Mouse (Mus musculus) thymus, adult 18-20 months (tissue): ENCODE data around the gene Calm4.

ENCODE experiments used
- DNase-seq, 2 experiments: peaks; one replicate each; pipeline ENCODE4 v3.0.0; 2022; ENCODE audit warnings: mixed read lengths in 2 of 2

The Calm4 gene

DNA sequence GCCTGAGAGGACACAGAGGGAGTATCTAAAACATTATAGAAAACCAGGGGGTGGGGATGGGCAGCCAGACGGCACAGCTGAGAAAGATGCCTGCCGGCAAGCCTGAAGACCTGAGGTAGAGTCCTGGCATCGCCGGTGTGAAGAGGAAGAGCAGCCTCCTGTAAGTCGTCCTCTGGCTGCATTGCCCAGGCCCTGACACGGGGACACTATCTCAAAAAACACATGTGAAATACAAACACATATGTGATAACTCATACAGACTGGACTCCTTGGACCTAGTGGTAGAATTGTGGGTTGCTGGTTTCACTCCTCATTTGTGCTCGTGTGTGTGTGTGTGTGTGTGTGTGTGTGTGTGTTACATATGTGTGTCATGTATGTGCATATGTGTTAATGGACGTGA is 23.7 kb downstream of the Calm4 start:
- DNase-seq = no peak

DNA sequence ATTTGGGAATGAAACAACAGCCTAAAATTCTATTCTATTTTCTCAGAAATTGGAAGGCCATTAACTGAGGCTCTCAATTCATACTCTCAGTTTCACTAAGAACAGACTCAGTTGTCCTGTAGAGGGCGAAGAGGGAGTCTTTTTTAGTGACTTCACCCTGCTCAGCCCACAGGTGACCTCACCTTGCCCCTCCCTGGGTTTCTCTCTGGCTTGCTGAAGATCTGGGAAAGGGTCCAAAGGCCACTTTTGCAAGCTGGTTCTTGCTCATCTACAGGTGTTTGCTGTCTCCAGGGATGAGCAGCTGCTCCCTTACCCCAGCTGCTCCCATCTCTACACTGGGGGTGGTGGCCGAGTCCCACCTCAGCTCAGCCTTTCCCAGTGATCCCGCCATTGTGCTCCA is 24.8 kb downstream of the Calm4 start:
- no peak for DNase-seq

DNA sequence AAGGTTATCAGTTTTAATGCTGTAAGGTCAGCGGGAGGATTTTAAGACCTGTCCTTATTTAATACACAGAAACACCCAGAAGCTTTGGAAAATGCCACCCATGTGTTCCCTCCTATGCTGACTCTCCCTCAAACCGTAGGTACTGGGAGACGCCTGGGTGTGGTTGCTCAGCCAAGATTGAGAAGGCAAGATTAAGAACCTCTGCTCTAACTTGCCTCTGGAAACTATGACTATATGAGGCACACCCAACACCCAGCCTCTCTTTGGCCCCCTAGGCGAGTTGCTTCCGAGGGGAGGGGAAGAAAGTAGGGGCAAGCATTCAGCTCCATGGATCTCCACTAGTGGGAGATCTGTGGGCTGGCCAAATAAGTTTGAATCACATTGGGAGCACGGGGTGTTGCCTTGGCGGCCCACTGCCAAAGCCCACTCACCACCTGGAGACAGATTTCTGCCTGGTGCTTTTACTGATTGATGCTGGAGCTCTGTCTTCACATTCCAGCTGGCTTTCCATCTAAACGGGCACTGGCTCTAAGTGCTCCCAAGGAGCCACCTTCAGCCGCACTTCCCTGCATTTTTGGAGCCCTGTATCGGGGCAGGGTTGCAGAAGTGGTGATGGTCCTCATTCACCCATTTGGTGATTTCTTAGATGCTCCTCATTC is 25.5 kb downstream of the Calm4 start:
- no peak for DNase-seq

DNA sequence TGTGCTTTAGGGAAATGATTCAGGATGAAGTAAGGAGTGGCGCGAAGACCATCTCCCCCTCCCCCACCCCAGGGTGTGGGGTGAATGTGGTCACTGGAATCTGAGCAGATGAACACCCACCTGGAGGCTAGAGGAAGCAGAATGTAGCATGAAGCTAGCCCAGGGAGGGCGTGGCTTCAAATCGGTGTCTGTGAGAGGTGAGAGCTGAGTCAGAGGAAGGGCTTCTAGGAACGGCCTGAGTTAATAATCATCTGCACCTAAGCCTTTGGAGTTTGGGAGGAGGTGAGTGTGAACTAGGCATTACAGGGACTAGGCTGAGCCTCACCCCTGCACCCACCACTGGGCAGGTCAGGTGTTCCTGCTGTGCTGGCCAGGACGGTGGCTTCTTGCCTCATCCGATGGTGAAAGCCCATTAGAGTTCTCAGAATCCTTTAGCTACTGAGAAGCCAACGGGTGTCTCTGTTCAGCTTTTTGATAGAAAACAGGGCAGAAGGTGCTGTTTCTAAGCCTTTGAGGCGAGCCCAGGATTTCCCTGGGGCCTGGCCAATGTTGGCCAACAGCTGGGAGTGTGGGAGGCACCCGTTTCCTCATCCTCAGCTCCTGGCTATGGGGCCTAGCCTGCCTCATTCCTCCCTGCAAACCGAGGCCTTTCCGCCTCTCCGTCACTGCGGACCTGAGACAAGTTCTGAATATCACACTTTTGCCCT is 28.2 kb downstream of the Calm4 start:
- DNase-seq = no peak

DNA sequence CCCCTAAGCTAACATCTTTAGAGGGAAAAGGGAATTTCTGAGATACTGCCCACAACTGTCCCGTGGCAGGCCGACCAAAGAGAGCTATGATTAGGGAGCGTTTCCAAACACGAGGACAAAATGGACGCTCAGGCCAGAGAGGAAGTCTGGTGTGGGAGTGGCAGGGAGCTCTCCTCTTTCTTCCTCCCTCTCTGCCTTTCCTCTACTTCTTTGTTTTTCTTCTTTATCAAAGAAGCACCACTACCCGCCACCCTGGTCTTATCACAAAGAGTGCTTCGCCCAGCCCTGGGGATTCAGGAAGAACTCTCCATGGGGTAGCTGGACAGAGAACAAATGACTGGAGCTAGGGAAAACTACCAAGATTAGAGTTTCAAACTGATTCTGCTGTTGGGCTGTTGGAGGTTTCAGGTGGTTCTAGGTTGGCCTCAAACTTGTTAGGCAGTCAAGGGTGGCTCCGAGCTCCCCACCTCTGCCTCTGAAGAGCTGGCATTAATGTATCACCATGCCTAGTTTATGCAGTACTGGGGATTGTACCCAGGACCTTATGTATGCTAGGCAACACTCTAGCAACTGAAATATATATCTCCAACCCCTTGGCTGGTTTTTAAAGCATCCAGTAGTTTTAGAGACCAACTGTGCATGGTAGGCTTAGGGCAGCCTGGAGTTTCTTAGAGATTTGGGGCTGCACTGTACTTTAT is 28.9 kb downstream of the Calm4 start:
- DNase-seq = no peak

DNA sequence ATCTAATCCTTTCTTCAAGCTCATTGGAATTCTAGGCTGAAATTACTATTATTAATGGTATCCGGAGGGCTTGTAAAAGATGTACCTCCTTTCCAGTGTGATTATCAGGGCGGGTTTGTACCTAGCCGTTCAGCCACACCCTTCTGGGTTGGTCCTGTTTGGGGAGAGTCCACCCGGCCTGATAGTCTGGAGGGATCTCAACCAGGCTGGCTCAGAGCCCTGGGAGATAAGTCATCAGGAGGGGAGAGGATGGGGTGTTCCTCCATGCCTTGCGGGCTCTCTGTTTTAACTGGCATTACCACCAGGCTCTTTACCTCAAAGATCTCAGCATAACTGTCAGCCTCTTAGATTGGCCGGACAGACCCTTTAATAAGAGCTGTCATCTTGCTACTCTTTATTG is 29.6 kb downstream of the Calm4 start:
- DNase-seq = no peak

DNA sequence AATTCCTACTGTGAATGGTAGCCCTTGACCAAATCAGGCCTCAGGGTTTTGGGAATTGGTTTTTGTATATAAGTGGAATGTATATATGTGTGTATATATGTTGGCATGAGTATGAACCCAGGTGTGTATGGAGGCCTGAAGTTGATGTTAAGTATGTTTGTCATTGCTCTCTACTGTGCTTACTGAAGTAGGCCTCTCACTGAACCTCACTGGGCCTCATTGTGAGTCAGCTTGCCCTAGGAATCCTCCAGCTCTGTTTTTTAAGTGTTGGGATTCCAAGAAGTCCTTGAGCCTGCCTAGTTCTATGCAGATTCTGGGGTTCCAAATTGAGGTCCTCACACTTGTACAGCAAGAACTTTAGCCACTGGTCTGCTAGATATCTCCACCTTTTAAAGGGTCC is 32.3 kb downstream of the Calm4 start:
- DNase-seq = no peak

DNA sequence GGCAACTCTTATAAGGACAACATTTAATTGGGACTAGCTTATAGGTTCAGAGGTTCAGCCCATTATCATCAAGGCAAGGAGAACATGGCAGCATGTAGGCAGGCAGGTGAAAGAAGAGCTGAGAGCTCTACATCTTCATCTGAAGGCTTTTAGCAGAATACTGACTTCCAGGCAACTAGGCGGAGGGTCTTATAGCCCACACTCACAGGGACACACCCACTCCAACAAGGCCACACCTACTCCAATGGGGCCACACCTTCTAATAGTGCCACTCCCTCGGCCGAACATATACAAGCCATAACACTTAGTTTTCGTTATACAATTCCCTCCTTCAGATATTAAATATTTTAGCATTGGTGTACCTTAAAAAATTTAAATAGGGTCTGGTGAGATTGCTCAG is 35.3 kb downstream of the Calm4 start:
- no peak for DNase-seq

DNA sequence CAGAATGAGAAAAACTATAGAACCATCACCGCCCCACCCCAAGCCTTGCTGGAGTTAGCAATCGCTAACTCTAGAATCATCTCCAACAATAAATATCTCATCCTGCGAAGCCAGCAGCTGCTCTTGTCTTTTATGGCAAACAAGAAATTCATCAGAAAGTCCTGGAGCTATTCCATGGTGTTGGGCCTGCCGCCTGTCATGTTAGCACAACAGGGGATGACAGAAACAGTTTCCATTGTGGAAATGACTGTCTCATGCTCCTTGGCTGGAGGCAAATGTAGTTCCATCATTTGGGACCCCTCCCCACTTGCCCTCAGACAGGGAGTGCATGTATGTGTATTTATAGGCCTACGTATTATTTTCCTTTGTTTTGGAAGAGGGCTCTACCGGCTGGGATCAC is 38.9 kb downstream of the Calm4 start:
- no peak for DNase-seq

DNA sequence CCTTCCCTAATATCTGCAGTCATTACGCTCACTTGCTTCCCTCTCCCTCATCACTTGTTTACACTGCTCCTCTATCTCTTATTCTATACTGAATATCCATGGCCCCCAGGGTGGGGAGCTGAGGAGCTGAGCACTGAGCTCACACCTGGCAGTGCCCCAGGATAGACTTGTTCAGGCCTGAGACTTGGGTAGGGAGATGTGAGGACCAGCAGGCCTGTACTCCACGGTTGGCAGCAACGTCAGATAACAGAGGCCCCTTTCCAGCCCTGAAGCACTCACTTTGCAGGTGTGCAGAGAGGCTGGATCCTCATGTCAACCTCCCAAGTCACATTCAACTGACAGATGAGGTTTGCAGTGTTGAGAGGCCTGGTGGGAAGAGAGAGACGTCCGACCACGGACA is 39.6 kb downstream of the Calm4 start:
- no peak for DNase-seq

DNA sequence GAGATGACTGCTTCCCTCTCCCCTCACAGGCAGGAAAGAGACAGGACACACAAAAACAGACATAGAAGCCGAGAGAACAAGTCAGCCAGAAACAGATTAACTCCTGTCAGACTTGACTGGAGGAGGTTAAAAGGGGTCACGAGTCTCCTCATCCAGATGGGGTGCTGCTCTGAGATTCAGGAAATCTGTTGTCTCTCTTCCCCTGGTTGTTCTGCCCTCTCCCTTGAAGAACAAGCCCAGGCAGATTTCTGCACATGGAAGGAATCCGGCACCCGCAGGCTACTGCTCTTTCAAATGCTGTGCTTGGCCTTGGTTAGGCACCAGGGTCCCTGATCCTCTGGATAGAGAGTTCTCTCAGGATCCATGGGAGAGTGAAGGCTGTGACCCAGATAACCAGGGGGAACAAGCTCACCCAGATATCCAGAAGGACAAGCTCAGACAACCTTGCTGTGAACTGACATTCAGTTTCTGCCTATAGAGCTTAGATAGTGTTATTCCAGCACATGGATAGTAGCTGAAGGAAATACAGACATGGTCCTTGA is 40.2 kb downstream of the Calm4 start:
- no peak for DNase-seq

DNA sequence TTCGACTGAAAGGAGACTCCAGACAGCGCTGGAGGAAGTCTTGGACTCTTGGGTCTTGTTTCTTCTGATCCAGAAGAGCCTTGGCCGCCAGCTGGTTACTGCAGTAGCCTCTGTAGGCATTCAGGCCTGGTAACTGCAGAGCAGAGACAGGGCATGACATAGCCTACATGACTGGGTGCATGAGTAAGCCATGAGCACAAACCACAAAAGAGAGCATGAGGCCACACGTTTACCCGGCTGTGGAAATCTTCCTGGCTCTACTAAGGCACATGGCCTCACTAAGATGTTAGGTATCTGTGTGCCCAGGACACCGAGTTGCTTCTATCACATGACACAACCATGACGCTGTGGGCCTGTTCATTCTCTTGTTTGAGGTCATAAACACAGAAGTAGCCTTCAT is 49.1 kb downstream of the Calm4 start:
- DNase-seq = no peak
